Mouse (Mus musculus) small intestine, adult 2 months (tissue): ENCODE results near the gene Atn1. TPM values are rescaled to one million over a fixed set of nuclear protein-coding genes. Genes with fewer than 3 reads are reported as not detected.

Experiments used
- H3K27ac ChIP-seq: fragments of 200-500 bp; 2 replicates; pipeline ENCODE4 v1.5.1; 2012; ENCODE audit warnings: low read depth, low read length, control low read depth, inconsistent platforms; ENCODE audit not compliant: insufficient read depth
- H3K27me3 ChIP-seq: fragments of 200-500 bp; 2 replicates; pipeline ENCODE4 v1.6.1; 2012; ENCODE audit warnings: mild to moderate bottlenecking, moderate library complexity, low read length, inconsistent platforms; ENCODE audit not compliant: control insufficient read depth, insufficient read depth
- H3K36me3 ChIP-seq: fragments of 200-500 bp; 2 replicates; pipeline ENCODE4 v1.6.1; 2012; ENCODE audit warnings: mild to moderate bottlenecking, low read length, control low read depth, inconsistent platforms; ENCODE audit not compliant: control insufficient read depth, insufficient read depth
- H3K4me1 ChIP-seq: fragments of 200-500 bp; 2 replicates; pipeline ENCODE4 v1.6.1; 2012; ENCODE audit warnings: low read length, inconsistent platforms, mixed read lengths; ENCODE audit not compliant: control insufficient read depth, insufficient read depth, insufficient read length
- H3K4me3 ChIP-seq: fragments of 200-500 bp; 2 replicates; pipeline ENCODE4 v1.5.1; 2012; ENCODE audit warnings: low read depth, mild to moderate bottlenecking, control low read depth, inconsistent platforms, low read length, moderate library complexity
- CTCF ChIP-seq: fragments of 200-500 bp; IDR thresholded peaks from 2 replicates; pipeline ENCODE4 v1.5.1; 2012; ENCODE audit warnings: low read depth, mild to moderate bottlenecking, control low read depth, inconsistent platforms, low read length, moderate library complexity, mixed read lengths; ENCODE audit not compliant: insufficient replicate concordance, insufficient read length; ENCODE audit errors: extremely low read depth
- POLR2A ChIP-seq: fragments of 200-500 bp; IDR thresholded peaks from 2 replicates; pipeline ENCODE4 v1.6.1; 2012; ENCODE audit warnings: low read depth, mild to moderate bottlenecking, control low read depth, inconsistent platforms, low read length, moderate library complexity
- WGBS: fragments of 180-500 bp; shearing (Covaris S2); methylation state at CpG from one replicate; pipeline ENCODE4 v1.1.7; 2018; 5-methylcytosine and 5-hydroxymethylcytosine counted together
- polyA plus RNA-seq: library from polyadenylated mRNA; depleted of rRNA; stranded (reverse); fragments of >200 nt; gene quantifications from 2 replicates; pipeline ENCODE4 v1.2.3, GENCODE M21; 2012

The Atn1 gene
- polyA plus RNA-seq, 1 experiment = 92.6 TPM

DNA sequence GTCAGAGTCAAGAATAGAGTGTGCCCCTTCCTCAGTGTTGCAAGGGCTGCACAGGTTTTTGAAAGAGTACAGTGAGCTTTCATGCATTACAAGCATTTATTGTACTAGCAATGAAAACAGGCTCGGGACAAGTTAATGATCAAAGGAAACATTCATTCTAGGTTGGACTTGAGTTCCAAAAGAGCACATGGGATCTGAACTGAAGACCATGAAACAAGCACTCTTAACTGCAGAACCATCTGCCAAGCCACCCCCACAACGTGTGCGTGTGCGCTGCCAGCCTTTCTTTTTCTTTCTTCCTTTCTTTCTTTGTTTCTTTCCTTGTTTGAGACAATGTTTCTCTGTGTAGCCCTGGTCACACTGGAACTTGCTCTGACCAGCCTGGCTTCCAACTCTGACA lies 39.5 kb upstream of the Atn1 start:
- no peak overlapping the region for H3K27ac ChIP-seq
- H3K4me3 ChIP-seq = no peak overlapping the region
- WGBS = 33% methylated on average over 4 of the region's 4 CpGs
- H3K27me3 ChIP-seq = no peaks in the 10 kb centered on the region
- no peak for TF ChIP-seq CTCF
- TF ChIP-seq POLR2A = no peak
- H3K4me1 ChIP-seq = no peaks in the 10 kb centered on the region
- H3K36me3 ChIP-seq = no peaks in the 10 kb centered on the region

DNA sequence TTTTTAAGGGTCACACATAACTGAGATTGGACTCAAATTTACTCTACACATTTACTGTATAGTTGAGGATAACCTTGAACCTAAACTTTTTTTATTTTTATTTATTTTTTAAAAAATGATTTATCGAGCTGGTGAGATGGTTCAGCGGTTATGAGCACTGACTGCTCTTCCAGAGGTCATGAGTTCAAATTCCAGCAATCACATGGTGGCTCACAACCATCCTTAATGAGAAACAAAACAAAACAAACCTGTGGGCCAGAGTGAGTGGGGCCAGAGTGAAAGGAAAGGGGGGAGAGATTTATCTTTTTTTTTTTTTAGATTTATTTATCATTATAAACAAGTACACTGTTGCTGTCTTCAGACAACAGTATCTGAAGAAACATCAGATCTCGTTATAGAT lies 35.6 kb upstream of the Atn1 start:
- Histone ChIP-seq H3K4me1 (no peaks in the 10 kb centered on the region), H3K4me3 (no peak overlapping the region), H3K36me3 (no peaks in the 10 kb centered on the region), H3K27ac (no peak overlapping the region), H3K27me3 (no peaks in the 10 kb centered on the region)
- TF ChIP-seq POLR2A (no peak), CTCF (no peak)
- 85% methylated on average over 3 of the region's 3 CpGs for WGBS

- no peak overlapping the region for H3K4me3 ChIP-seq
- TF ChIP-seq CTCF (no peak), POLR2A (no peak)
- no peaks in the 10 kb centered on the region for H3K36me3 ChIP-seq
- 64% methylated on average over 4 of the region's 4 CpGs for WGBS
- H3K27ac ChIP-seq = no peak overlapping the region
- no peaks in the 10 kb centered on the region for H3K4me1 ChIP-seq
- H3K27me3 ChIP-seq = no peaks in the 10 kb centered on the region
Measured at GRCm38 (mm10) chr6:124790121-124790520, 33.8 kb upstream of the Atn1 start.

DNA sequence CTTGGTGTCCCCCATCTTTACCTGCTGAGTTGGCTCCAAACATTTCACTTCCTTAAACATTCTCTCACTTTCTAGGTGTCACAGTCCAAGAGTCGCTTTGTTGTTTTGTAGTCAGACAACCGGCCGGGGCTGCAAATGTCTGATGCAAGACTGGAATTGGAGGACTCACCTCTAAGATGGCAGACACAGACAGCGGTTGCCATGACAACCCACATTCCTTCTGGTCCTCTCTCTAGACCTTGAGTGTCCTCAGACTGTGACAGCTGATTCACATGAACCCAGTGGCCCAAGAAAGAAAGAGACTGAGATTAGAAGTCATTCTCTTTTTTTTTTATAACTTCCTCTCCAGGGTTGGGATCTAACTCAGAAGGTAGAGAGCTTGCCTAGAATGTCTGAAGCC lies 33.2 kb upstream of the Atn1 start:
- Histone ChIP-seq H3K4me3 (no peak overlapping the region), H3K27ac (no peak overlapping the region), H3K4me1 (no peaks in the 10 kb centered on the region), H3K36me3 (no peaks in the 10 kb centered on the region), H3K27me3 (no peaks in the 10 kb centered on the region)
- 77% methylated on average over 4 of the region's 4 CpGs for WGBS
- TF ChIP-seq CTCF = no peak
- TF ChIP-seq POLR2A = no peak

DNA sequence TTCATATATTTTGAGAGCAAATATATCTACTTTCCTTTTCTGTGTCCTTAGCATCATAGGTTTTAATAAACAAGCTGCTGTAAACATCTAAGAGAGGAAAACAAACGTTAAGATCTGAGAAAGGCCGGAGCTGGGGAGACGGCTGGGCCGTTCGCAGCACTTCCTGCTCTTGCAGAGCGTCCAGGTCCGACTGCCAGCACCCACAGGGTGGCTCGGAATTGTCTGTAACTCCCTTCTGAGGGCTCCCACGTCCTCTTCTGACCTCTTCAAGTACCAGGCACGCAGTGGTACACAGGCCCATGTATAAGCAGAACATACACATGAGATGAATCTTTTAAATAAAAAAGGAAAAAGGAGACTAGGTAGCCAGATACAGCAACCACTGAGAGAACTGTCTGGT lies 31.4 kb upstream of the Atn1 start:
- Histone ChIP-seq H3K27ac (no peak overlapping the region), H3K36me3 (no peaks in the 10 kb centered on the region), H3K27me3 (no peaks in the 10 kb centered on the region), H3K4me3 (no peak overlapping the region), H3K4me1 (peaks cover under 1% of the 10 kb centered on the region; the same call in 1 of the 2 replicates)
- WGBS = 81% methylated on average over 10 of the region's 10 CpGs
- no peak for TF ChIP-seq CTCF
- no peak for TF ChIP-seq POLR2A

- TF ChIP-seq CTCF (no peak), POLR2A (no peak)
- Histone ChIP-seq H3K4me3 (no peak overlapping the region), H3K36me3 (no peaks in the 10 kb centered on the region), H3K27me3 (no peaks in the 10 kb centered on the region), H3K4me1 (peaks cover 2% of the 10 kb centered on the region; the same call in 1 of the 2 replicates), H3K27ac (no peak overlapping the region)
- WGBS = 29% methylated on average over 8 of the region's 8 CpGs
Measured at GRCm38 (mm10) chr6:124786756-124787420, 30.6 kb upstream of the Atn1 start.

DNA sequence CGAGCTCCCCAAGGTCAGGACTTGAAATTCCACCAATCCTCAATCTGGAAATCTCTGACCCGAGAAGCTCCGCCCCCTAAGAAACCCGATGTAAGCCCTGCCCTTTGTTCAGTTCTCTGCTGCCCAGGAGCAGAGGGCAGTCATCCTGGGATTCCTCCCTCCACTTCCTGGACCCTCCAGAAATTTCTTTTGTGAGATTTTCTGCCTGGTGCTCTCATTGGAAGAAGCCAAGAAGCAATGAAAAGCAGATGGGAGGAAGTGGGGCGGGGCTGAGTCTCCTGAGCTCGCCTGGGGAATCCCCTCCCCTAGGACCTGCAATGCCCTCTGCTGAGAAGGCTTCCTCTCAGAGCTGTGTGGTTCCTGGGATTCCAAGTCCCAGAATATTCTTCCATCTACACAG lies 26.1 kb upstream of the Atn1 start:
- Histone ChIP-seq H3K27ac (no peak overlapping the region), H3K4me1 (peaks cover 6% of the 10 kb centered on the region; the same call in 1 of the 2 replicates), H3K27me3 (no peaks in the 10 kb centered on the region; the same call in 1 of the 2 replicates), H3K36me3 (no peaks in the 10 kb centered on the region), H3K4me3 (peak overlapping the region; percentile 55)
- WGBS = 13% methylated on average over 6 of the region's 6 CpGs
- TF ChIP-seq POLR2A (no peak), CTCF (no peak)

DNA sequence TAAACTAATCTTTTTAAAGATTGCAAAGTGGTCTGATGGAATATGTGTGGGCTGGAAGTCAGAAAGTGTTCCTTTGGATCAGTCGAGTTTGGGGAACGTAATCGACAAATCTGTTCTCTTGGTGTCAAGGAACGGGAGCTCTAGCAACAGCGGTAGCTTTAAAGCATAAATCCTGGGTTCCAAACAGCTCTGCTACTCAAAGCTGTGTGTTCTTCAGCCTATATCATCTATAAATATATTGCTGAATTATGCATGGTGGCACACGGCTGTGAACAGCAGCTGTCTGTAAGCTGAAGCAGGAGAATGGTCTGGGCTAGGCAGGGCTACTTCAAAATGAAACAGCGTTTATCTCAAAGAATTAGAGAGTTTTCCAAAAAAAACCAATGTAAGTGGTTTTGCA lies 24.6 kb upstream of the Atn1 start:
- TF ChIP-seq CTCF (no peak), POLR2A (no peak)
- H3K27me3 ChIP-seq = no peaks in the 10 kb centered on the region; the same call in 1 of the 2 replicates
- H3K4me1 ChIP-seq = peaks cover 6% of the 10 kb centered on the region; the same call in 1 of the 2 replicates
- WGBS = 84% methylated on average over 7 of the region's 7 CpGs
- no peak overlapping the region for H3K4me3 ChIP-seq
- H3K27ac ChIP-seq = no peak overlapping the region
- H3K36me3 ChIP-seq = no peaks in the 10 kb centered on the region
